Mouse (Mus musculus): ENCODE results near the gene Col1a1.

DNA sequence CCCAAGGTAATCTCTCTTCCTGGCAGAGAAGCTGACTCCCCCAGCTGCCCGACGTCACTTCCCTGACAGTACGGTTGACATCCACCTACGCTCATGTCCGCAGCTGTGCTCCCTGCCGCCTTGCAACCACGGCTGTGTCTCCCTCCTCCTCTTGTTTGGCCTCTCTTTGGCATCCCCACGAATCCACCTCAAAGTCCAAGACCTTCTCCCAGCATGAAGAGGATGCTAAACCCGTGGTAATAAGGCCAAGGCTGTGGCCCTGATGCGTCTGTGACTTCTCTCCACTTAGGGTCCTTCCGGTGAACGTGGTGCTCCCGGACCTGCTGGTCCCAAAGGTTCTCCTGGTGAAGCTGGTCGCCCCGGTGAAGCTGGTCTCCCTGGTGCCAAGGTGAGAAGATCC lies 7.0 kb downstream of the Col1a1 start:
- TF ChIP-seq CTCF (IDR thresholded peaks at IDR 0.05; ENCODE audit: control insufficient read depth, insufficient read depth, low read length) (no peak), POLR2A (IDR thresholded peaks at IDR 0.05; ENCODE audit: borderline replicate concordance, control insufficient read depth, low read depth, low read length) (0 out of 2 replicates have a peak, but pooled peaks have one; percentile 28)

Data from bone marrow, adult 2 months (tissue).